Mouse (Mus musculus): ENCODE results near the gene Aire. TPM values are rescaled to one million over a fixed set of nuclear protein-coding genes. Genes with fewer than 3 reads are reported as not detected.
A peak's percentile ranks its signal among the peaks of the same experiment; 100 is the strongest.
"Not testable (repeated sequence)": the region's sequence is repeated elsewhere in the genome, so short reads cannot be mapped to it uniquely, and the experiment has no call there.

Gene Aire
- polyA plus RNA-seq, 1 experiment from 2014 or later, result 1.5 TPM

- WGBS, result 77% methylated on average over 4 of the region's 4 CpGs
- ATAC-seq (ENCODE audit: insufficient read depth), result 0 out of 2 replicates have a peak, but pooled peaks have one; percentile 28
- Histone ChIP-seq H3K27me3 (ENCODE audit: insufficient read depth, low read length) (no peaks in the 10 kb centered on the region), H3K27ac (ENCODE audit: low read depth) (no peak overlapping the region), H3K4me2 (no peak overlapping the region), H3K4me3 (ENCODE audit: low read depth, low read length) (no peak overlapping the region), H3K36me3 (ENCODE audit: insufficient read depth) (no peaks in the 10 kb centered on the region), H3K9ac (no peak overlapping the region), H3K9me3 (ENCODE audit: low read depth, low read length) (no peaks in the 10 kb centered on the region), H3K4me1 (ENCODE audit: insufficient read depth) (no peaks in the 10 kb centered on the region)
- DNase-seq, result no peak
- no peak for TF ChIP-seq CTCF (IDR thresholded peaks at IDR 0.05; ENCODE audit: low read depth)
Measured at GRCm38 (mm10) chr10:78019291-78019690, 24.1 kb downstream of the Aire start.

GRCm38 (mm10) chr10:78018797-78019203 is 24.6 kb downstream of the Aire start:
- peak; percentile 96 for TF ChIP-seq CTCF (IDR thresholded peaks at IDR 0.05; ENCODE audit: low read depth)
- H3K4me3 ChIP-seq (ENCODE audit: low read depth, low read length), result no peak overlapping the region; the same call in 1 of the 2 replicates
- peak overlapping the region; percentile 48 for H3K4me2 ChIP-seq
- no peaks in the 10 kb centered on the region for H3K9me3 ChIP-seq (ENCODE audit: low read depth, low read length)
- no peak overlapping the region for H3K9ac ChIP-seq
- no peaks in the 10 kb centered on the region for H3K4me1 ChIP-seq (ENCODE audit: insufficient read depth)
- peak; percentile 82 for ATAC-seq (ENCODE audit: insufficient read depth)
- no peaks in the 10 kb centered on the region for H3K36me3 ChIP-seq (ENCODE audit: insufficient read depth)
- WGBS, result 20% methylated on average over 19 of the region's 19 CpGs
- peak; percentile 95 for DNase-seq
- no peak overlapping the region for H3K27ac ChIP-seq (ENCODE audit: low read depth)
- no peaks in the 10 kb centered on the region for H3K27me3 ChIP-seq (ENCODE audit: insufficient read depth, low read length)

GRCm38 (mm10) chr10:78016366-78016765 is 27.0 kb downstream of the Aire start:
- no peak overlapping the region for H3K4me3 ChIP-seq (ENCODE audit: low read depth, low read length)
- no peaks in the 10 kb centered on the region for H3K27me3 ChIP-seq (ENCODE audit: insufficient read depth, low read length)
- no peak for DNase-seq
- H3K9me3 ChIP-seq (ENCODE audit: low read depth, low read length), result no peaks in the 10 kb centered on the region
- no peak for ATAC-seq (ENCODE audit: insufficient read depth)
- WGBS, result 59% methylated on average over 5 of the region's 5 CpGs
- H3K9ac ChIP-seq, result no peak overlapping the region
- H3K4me1 ChIP-seq (ENCODE audit: insufficient read depth), result no peaks in the 10 kb centered on the region
- H3K36me3 ChIP-seq (ENCODE audit: insufficient read depth), result no peaks in the 10 kb centered on the region
- no peak for TF ChIP-seq CTCF (IDR thresholded peaks at IDR 0.05; ENCODE audit: low read depth)
- H3K27ac ChIP-seq (ENCODE audit: low read depth), result no peak overlapping the region
- H3K4me2 ChIP-seq, result no peak overlapping the region

GRCm38 (mm10) chr10:78015489-78015888 is 27.9 kb downstream of the Aire start:
- DNase-seq (no peak), ATAC-seq (ENCODE audit: insufficient read depth) (no peak)
- TF ChIP-seq CTCF (IDR thresholded peaks at IDR 0.05; ENCODE audit: low read depth), result no peak
- H3K4me3 ChIP-seq (ENCODE audit: low read depth, low read length), result no peak overlapping the region
- H3K9me3 ChIP-seq (ENCODE audit: low read depth, low read length), result no peaks in the 10 kb centered on the region
- no peaks in the 10 kb centered on the region for H3K36me3 ChIP-seq (ENCODE audit: insufficient read depth)
- H3K4me1 ChIP-seq (ENCODE audit: insufficient read depth), result no peaks in the 10 kb centered on the region
- H3K9ac ChIP-seq, result no peak overlapping the region
- H3K4me2 ChIP-seq, result no peak overlapping the region
- H3K27me3 ChIP-seq (ENCODE audit: insufficient read depth, low read length), result no peaks in the 10 kb centered on the region
- H3K27ac ChIP-seq (ENCODE audit: low read depth), result no peak overlapping the region
- WGBS, result 94% methylated on average over 1 of the region's 1 CpGs

GRCm38 (mm10) chr10:78012661-78013495 is 30.5 kb downstream of the Aire start:
- no peaks in the 10 kb centered on the region for H3K9me3 ChIP-seq (ENCODE audit: low read depth, low read length)
- no peak overlapping the region for H3K4me2 ChIP-seq
- no peak overlapping the region for H3K9ac ChIP-seq
- TF ChIP-seq CTCF (IDR thresholded peaks at IDR 0.05; ENCODE audit: low read depth), result no peak
- no peaks in the 10 kb centered on the region for H3K27me3 ChIP-seq (ENCODE audit: insufficient read depth, low read length)
- WGBS, result 88% methylated on average over 18 of the region's 18 CpGs
- H3K36me3 ChIP-seq (ENCODE audit: insufficient read depth), result 0 out of 2 replicates have a peak, but pooled peaks cover 1% of the 10 kb centered on the region
- H3K27ac ChIP-seq (ENCODE audit: low read depth), result no peak overlapping the region
- no peak overlapping the region for H3K4me3 ChIP-seq (ENCODE audit: low read depth, low read length)
- ATAC-seq (ENCODE audit: insufficient read depth) (no peak), DNase-seq (no peak)
- H3K4me1 ChIP-seq (ENCODE audit: insufficient read depth), result peaks cover 7% of the 10 kb centered on the region

GRCm38 (mm10) chr10:78011116-78011515 is 32.3 kb downstream of the Aire start:
- ATAC-seq (ENCODE audit: insufficient read depth); H3K4me1 ChIP-seq (ENCODE audit: insufficient read depth); H3K4me2 ChIP-seq; H3K36me3 ChIP-seq (ENCODE audit: insufficient read depth); DNase-seq; H3K27ac ChIP-seq (ENCODE audit: low read depth); H3K9ac ChIP-seq; H3K4me3 ChIP-seq (ENCODE audit: low read depth, low read length); H3K27me3 ChIP-seq (ENCODE audit: insufficient read depth, low read length); H3K9me3 ChIP-seq (ENCODE audit: low read depth, low read length): not testable (repeated sequence)
- WGBS, result 96% methylated on average over 5 of the region's 5 CpGs

GRCm38 (mm10) chr10:78010335-78010734 is 33.1 kb downstream of the Aire start:
- Histone ChIP-seq H3K4me1 (ENCODE audit: insufficient read depth) (peaks cover 7% of the 10 kb centered on the region), H3K9ac (0 out of 2 replicates have a peak overlapping the region, but pooled peaks have one; percentile 9), H3K4me3 (ENCODE audit: low read depth, low read length) (peak overlapping the region; percentile 79), H3K36me3 (ENCODE audit: insufficient read depth) (0 out of 2 replicates have a peak, but pooled peaks cover 8% of the 10 kb centered on the region), H3K9me3 (ENCODE audit: low read depth, low read length) (no peaks in the 10 kb centered on the region), H3K27ac (ENCODE audit: low read depth) (no peak overlapping the region), H3K27me3 (ENCODE audit: insufficient read depth, low read length) (no peaks in the 10 kb centered on the region), H3K4me2 (peak overlapping the region; percentile 94)
- WGBS, result 13% methylated on average over 10 of the region's 10 CpGs
- peak; percentile 45 for DNase-seq
- no peak for TF ChIP-seq CTCF (IDR thresholded peaks at IDR 0.05; ENCODE audit: low read depth)
- ATAC-seq (ENCODE audit: insufficient read depth), result no peak
